Mouse (Mus musculus): Measurements from ENCODE around the gene Clspn. TPM values are rescaled to one million over a fixed set of nuclear protein-coding genes. Genes with fewer than 3 reads are reported as not detected.
"Not testable (repeated sequence)": the region's sequence is repeated elsewhere in the genome, so short reads cannot be mapped to it uniquely, and the experiment has no call there.

Clspn gene
- polyA plus RNA-seq, 1 experiment from 2014 or later = 54.4 TPM

DNA sequence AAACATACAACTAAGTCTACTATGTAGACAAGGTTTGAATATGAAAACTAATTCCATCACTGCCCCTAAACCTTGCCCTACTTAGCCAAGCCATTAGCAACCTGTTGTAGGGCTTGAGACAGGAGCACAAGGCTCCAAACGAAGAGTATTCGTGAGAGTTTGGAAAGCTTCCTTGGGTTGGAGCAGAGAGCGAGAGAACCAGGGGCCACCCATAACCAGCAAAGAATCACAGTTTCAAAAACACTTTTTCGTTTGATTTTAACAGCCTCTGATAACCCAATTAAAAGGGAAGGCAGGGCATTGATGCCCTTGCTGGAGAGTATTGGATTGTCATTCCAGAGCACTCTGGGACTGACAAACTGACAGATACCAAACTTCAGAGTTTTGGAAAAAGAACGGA is 24.4 kb upstream of the Clspn start:
- WGBS = 39% methylated on average over 5 of the region's 5 CpGs
- H3K27me3 ChIP-seq (ENCODE audit: control insufficient read depth, insufficient read depth, low read length) = no peaks in the 10 kb centered on the region
- H3K27ac ChIP-seq (replicated peaks; ENCODE audit: low read depth, low read length) = no peak overlapping the region
- H3K4me3 ChIP-seq (ENCODE audit: low read depth, low read length) = peak overlapping the region; percentile 90
- DNase-seq (ENCODE audit: low spot score) = no peak
- H3K9me3 ChIP-seq (replicated peaks; ENCODE audit: control insufficient read depth, low read length) = no peaks in the 10 kb centered on the region
- H3K36me3 ChIP-seq (replicated peaks; ENCODE audit: control insufficient read depth, insufficient read depth, low read depth, low read length) = no peaks in the 10 kb centered on the region
- no peaks in the 10 kb centered on the region for H3K4me1 ChIP-seq (ENCODE audit: control insufficient read depth, insufficient read depth, low read length)
- no peak for ATAC-seq (replicated peaks; ENCODE audit: insufficient number of reproducible peaks, low FRiP score, low TSS enrichment, low read depth)
- peak overlapping the region; percentile 75 for H3K4me2 ChIP-seq (ENCODE audit: low read depth, low read length)
- H3K9ac ChIP-seq (replicated peaks; ENCODE audit: low read length) = no peak overlapping the region

DNA sequence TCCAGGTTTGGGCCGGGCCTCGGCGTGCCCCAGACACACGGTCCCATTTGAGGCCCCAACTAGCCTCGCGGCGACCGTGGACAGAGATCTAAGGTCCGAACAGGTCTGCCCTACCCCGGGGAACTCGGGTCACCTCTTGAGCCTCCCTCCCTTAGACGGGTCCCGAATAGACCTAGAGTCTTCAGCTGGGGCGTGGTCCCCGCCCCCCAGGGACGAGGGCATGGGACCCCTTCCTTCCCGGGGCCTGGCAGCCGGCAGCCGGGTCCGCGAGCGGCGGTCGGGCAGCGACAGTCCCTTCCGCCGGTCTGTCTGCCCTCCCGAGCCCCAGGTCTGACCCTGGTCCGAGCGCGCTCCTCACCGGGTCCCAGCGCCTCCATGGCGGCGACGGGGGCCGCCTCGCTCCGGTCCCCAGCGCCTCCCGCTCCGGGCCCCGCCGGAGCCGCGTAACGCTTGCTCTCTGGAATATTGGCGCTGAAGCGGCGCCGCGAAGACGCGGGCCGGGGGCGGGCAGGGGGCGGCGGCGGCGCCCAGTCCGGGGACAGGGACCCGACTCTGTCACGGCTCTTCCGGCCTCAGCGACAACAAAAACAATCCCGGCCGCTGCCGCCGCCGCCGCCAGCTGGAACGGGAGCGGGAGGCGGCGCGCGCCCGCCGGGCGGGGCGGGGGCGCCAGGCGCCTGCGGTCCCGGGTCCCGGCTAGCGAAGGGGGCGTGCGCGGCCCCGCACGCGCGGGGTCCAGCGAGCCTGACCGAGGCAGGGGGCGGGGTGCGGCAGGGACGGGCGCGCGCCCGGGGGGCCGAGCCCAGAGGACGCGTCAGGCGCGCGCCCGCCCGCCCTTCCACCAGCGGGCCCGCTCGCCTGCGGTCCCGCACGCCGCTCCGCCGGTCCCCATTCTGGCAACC is 23.7 kb upstream of the Clspn start, which contains the start of gene Ago4:
Ago4 (minus strand) TSS at position 646 of the 902 bp plus-strand sequence.
- Histone ChIP-seq H3K4me1 (ENCODE audit: control insufficient read depth, insufficient read depth, low read length) (no peaks in the 10 kb centered on the region), H3K9ac (replicated peaks; ENCODE audit: low read length) (peak within 1 kb of the TSS; percentile 84), H3K27ac (replicated peaks; ENCODE audit: low read depth, low read length) (peak within 1 kb of the TSS; percentile 35; the same call in 1 of the 2 replicates), H3K36me3 (replicated peaks; ENCODE audit: control insufficient read depth, insufficient read depth, low read depth, low read length) (no peaks in the 10 kb centered on the region), H3K9me3 (replicated peaks; ENCODE audit: control insufficient read depth, low read length) (no peaks in the 10 kb centered on the region), H3K27me3 (ENCODE audit: control insufficient read depth, insufficient read depth, low read length) (no peaks in the 10 kb centered on the region), H3K4me2 (ENCODE audit: low read depth, low read length) (peak within 1 kb of the TSS; percentile 75), H3K4me3 (ENCODE audit: low read depth, low read length) (peak within 1 kb of the TSS; percentile 90)
- DNase-seq (ENCODE audit: low spot score) = peak; percentile 82
- under 1% methylated on average over 90 of the region's 120 CpGs for WGBS
- ATAC-seq (replicated peaks; ENCODE audit: insufficient number of reproducible peaks, low FRiP score, low TSS enrichment, low read depth) = peak; percentile 69

GRCm38 (mm10) chr4:126533729-126534070 is 23.0 kb upstream of the Clspn start:
- peak; percentile 69 for ATAC-seq (replicated peaks; ENCODE audit: insufficient number of reproducible peaks, low FRiP score, low TSS enrichment, low read depth)
- Histone ChIP-seq H3K4me3 (ENCODE audit: low read depth, low read length) (peak overlapping the region; percentile 90), H3K27me3 (ENCODE audit: control insufficient read depth, insufficient read depth, low read length) (no peaks in the 10 kb centered on the region), H3K9me3 (replicated peaks; ENCODE audit: control insufficient read depth, low read length) (no peaks in the 10 kb centered on the region), H3K27ac (replicated peaks; ENCODE audit: low read depth, low read length) (no peak overlapping the region), H3K9ac (replicated peaks; ENCODE audit: low read length) (peak overlapping the region; percentile 84), H3K4me1 (ENCODE audit: control insufficient read depth, insufficient read depth, low read length) (no peaks in the 10 kb centered on the region), H3K36me3 (replicated peaks; ENCODE audit: control insufficient read depth, insufficient read depth, low read depth, low read length) (no peaks in the 10 kb centered on the region), H3K4me2 (ENCODE audit: low read depth, low read length) (peak overlapping the region; percentile 75)
- no peak for DNase-seq (ENCODE audit: low spot score)
- WGBS = 6% methylated on average over 7 of the region's 7 CpGs

GRCm38 (mm10) chr4:126535631-126536030 is 21.1 kb upstream of the Clspn start:
- H3K9ac ChIP-seq (replicated peaks; ENCODE audit: low read length); ATAC-seq (replicated peaks; ENCODE audit: insufficient number of reproducible peaks, low FRiP score, low TSS enrichment, low read depth); H3K4me3 ChIP-seq (ENCODE audit: low read depth, low read length); H3K4me1 ChIP-seq (ENCODE audit: control insufficient read depth, insufficient read depth, low read length); H3K9me3 ChIP-seq (replicated peaks; ENCODE audit: control insufficient read depth, low read length); H3K27me3 ChIP-seq (ENCODE audit: control insufficient read depth, insufficient read depth, low read length); DNase-seq (ENCODE audit: low spot score); H3K27ac ChIP-seq (replicated peaks; ENCODE audit: low read depth, low read length); H3K36me3 ChIP-seq (replicated peaks; ENCODE audit: control insufficient read depth, insufficient read depth, low read depth, low read length); H3K4me2 ChIP-seq (ENCODE audit: low read depth, low read length): not testable (repeated sequence)
- 89% methylated on average over 7 of the region's 7 CpGs for WGBS

DNA sequence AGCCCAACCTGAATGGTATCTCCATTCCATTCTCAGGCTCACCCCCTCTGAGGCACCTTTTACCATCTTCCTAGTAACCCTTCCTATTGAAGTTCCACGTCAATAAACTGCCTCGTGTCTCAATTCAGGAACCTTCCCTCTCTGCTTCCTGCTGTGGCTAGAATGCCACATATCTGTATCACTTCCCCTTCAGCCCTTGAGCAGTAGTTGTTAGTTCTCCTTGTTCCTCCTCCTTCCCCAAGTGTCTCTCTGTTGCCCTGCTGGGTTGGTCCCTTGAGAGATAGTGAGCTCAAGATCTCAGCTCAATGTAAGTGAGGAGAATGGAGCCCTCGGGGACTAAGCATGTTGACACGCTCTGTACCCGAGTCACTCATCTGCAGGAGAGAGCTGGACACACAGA is 19.9 kb upstream of the Clspn start:
- no peaks in the 10 kb centered on the region for H3K27me3 ChIP-seq (ENCODE audit: control insufficient read depth, insufficient read depth, low read length)
- no peak overlapping the region for H3K27ac ChIP-seq (replicated peaks; ENCODE audit: low read depth, low read length)
- no peaks in the 10 kb centered on the region for H3K4me1 ChIP-seq (ENCODE audit: control insufficient read depth, insufficient read depth, low read length)
- no peaks in the 10 kb centered on the region for H3K36me3 ChIP-seq (replicated peaks; ENCODE audit: control insufficient read depth, insufficient read depth, low read depth, low read length)
- no peak overlapping the region for H3K4me3 ChIP-seq (ENCODE audit: low read depth, low read length)
- DNase-seq (ENCODE audit: low spot score) (no peak), ATAC-seq (replicated peaks; ENCODE audit: insufficient number of reproducible peaks, low FRiP score, low TSS enrichment, low read depth) (no peak)
- 65% methylated on average over 5 of the region's 5 CpGs for WGBS
- no peaks in the 10 kb centered on the region for H3K9me3 ChIP-seq (replicated peaks; ENCODE audit: control insufficient read depth, low read length)
- no peak overlapping the region for H3K9ac ChIP-seq (replicated peaks; ENCODE audit: low read length)
- H3K4me2 ChIP-seq (ENCODE audit: low read depth, low read length) = no peak overlapping the region

DNA sequence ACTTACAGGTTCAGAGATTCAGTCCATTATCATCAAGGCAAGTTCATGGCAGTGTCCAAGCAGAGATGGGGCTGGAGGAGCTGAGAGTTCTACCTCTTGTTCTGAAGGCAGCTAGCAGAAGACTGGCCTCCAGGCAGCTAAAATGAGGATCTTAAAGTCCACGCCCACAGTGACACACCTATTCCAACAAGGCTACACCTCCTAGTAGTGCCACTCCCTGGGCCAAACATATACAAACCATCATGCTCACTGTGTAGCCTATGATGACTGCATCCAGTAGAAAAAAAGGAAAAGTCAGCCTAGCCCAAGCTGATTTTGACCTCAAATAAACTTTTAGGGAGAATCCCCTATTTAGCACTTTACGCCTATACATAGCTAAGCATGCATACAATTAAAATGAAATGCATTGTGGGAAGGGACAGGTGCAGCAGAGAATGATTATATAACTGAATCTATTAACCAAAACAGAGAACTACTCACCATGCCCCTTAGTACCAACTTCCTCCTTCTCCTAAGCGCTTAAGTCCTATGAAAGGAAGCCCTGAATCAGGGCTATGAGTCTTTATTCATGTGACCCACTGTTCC is 16.2 kb upstream of the Clspn start:
- 84% methylated on average over 3 of the region's 3 CpGs for WGBS
- no peaks in the 10 kb centered on the region for H3K36me3 ChIP-seq (replicated peaks; ENCODE audit: control insufficient read depth, insufficient read depth, low read depth, low read length)

GRCm38 (mm10) chr4:126542838-126543237 is 13.9 kb upstream of the Clspn start:
- ATAC-seq (replicated peaks; ENCODE audit: insufficient number of reproducible peaks, low FRiP score, low TSS enrichment, low read depth) (no peak), DNase-seq (ENCODE audit: low spot score) (no peak)
- Histone ChIP-seq H3K27ac (replicated peaks; ENCODE audit: low read depth, low read length) (no peak overlapping the region), H3K27me3 (ENCODE audit: control insufficient read depth, insufficient read depth, low read length) (no peaks in the 10 kb centered on the region), H3K9ac (replicated peaks; ENCODE audit: low read length) (no peak overlapping the region), H3K36me3 (replicated peaks; ENCODE audit: control insufficient read depth, insufficient read depth, low read depth, low read length) (no peaks in the 10 kb centered on the region), H3K4me1 (ENCODE audit: control insufficient read depth, insufficient read depth, low read length) (no peaks in the 10 kb centered on the region), H3K4me2 (ENCODE audit: low read depth, low read length) (no peak overlapping the region), H3K9me3 (replicated peaks; ENCODE audit: control insufficient read depth, low read length) (no peaks in the 10 kb centered on the region), H3K4me3 (ENCODE audit: low read depth, low read length) (no peak overlapping the region)
- 65% methylated on average over 7 of the region's 7 CpGs for WGBS

More for the DNA sequence above, 16.2 kb upstream of the Clspn start:
- Histone ChIP-seq H3K4me2 (ENCODE audit: low read depth, low read length) (no peak overlapping the region), H3K9ac (replicated peaks; ENCODE audit: low read length) (no peak overlapping the region), H3K4me1 (ENCODE audit: control insufficient read depth, insufficient read depth, low read length) (no peaks in the 10 kb centered on the region), H3K4me3 (ENCODE audit: low read depth, low read length) (no peak overlapping the region), H3K27me3 (ENCODE audit: control insufficient read depth, insufficient read depth, low read length) (no peaks in the 10 kb centered on the region), H3K27ac (replicated peaks; ENCODE audit: low read depth, low read length) (no peak overlapping the region), H3K9me3 (replicated peaks; ENCODE audit: control insufficient read depth, low read length) (no peaks in the 10 kb centered on the region)
- no peak for ATAC-seq (replicated peaks; ENCODE audit: insufficient number of reproducible peaks, low FRiP score, low TSS enrichment, low read depth)
- no peak for DNase-seq (ENCODE audit: low spot score)

DNA sequence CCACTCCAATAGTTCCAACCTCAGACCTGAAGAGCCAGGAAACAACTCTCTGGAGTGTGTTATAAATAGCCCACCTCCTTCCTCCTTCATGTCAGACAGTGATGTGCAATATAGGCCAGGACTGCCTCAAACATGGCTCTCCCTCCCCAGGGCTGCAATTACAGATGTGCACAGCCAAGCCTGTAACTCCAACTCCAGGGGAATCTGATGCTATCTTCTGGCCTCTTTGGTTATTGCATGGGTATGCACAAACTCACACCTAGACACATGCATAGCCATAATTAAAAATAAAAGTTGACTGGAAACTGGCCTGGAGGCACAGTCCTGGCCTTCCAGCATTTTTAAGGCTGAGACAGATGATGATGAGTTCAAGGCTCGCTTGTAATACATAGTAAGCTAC is 11.7 kb upstream of the Clspn start:
- no peaks in the 10 kb centered on the region for H3K36me3 ChIP-seq (replicated peaks; ENCODE audit: control insufficient read depth, insufficient read depth, low read depth, low read length)
- H3K4me2 ChIP-seq (ENCODE audit: low read depth, low read length) = no peak overlapping the region
- H3K27ac ChIP-seq (replicated peaks; ENCODE audit: low read depth, low read length) = no peak overlapping the region
- H3K4me3 ChIP-seq (ENCODE audit: low read depth, low read length) = no peak overlapping the region
- H3K4me1 ChIP-seq (ENCODE audit: control insufficient read depth, insufficient read depth, low read length) = no peaks in the 10 kb centered on the region
- no peak for DNase-seq (ENCODE audit: low spot score)
- no peak for ATAC-seq (replicated peaks; ENCODE audit: insufficient number of reproducible peaks, low FRiP score, low TSS enrichment, low read depth)
- no peak overlapping the region for H3K9ac ChIP-seq (replicated peaks; ENCODE audit: low read length)
- no peaks in the 10 kb centered on the region for H3K27me3 ChIP-seq (ENCODE audit: control insufficient read depth, insufficient read depth, low read length)
- WGBS = 73% methylated on average over 1 of the region's 1 CpGs
- no peaks in the 10 kb centered on the region for H3K9me3 ChIP-seq (replicated peaks; ENCODE audit: control insufficient read depth, low read length)
